Mouse (Mus musculus) G1E (cell line): Measurements from ENCODE around the gene Acsbg1. TPM values are rescaled to one million over a fixed set of nuclear protein-coding genes. Genes with fewer than 3 reads are reported as not detected.

Experiments used
- ATAC-seq: 2 replicates; pipeline ENCODE4 v1.8.0; 2016; ENCODE audit warnings: mild to moderate bottlenecking; ENCODE audit not compliant: insufficient number of reproducible peaks, poor library complexity, low FRiP score, severe bottlenecking; ENCODE audit errors: extremely low read depth
- DNase-seq: peaks from one replicate; pipeline ENCODE4 v3.0.0; 2012; ENCODE audit warnings: low spot score
- H3K27me3 ChIP-seq: 2 replicates; pipeline ENCODE4 v1.6.1; 2012; ENCODE audit warnings: mild to moderate bottlenecking, low read length, inconsistent platforms; ENCODE audit not compliant: insufficient read depth
- H3K36me3 ChIP-seq: replicated peaks from 2 replicates; pipeline ENCODE3; 2012; ENCODE audit warnings: mild to moderate bottlenecking, inconsistent platforms
- H3K4me1 ChIP-seq: 2 replicates; pipeline ENCODE4 v1.6.1; 2012; ENCODE audit warnings: low read depth, low read length, inconsistent platforms, mixed read lengths; ENCODE audit not compliant: insufficient read depth
- H3K4me3 ChIP-seq: 2 replicates; pipeline ENCODE4 v1.5.1; 2012; ENCODE audit warnings: low read depth, mild to moderate bottlenecking, inconsistent platforms, low read length, moderate library complexity, mixed read lengths
- H3K9me3 ChIP-seq: replicated peaks from 2 replicates; pipeline ENCODE4 v1.6.1; 2012; ENCODE audit warnings: inconsistent platforms
- CTCF ChIP-seq: IDR thresholded peaks from 2 replicates; pipeline ENCODE4 v1.5.1; 2012; ENCODE audit warnings: low read depth, low read length, inconsistent platforms, mixed read lengths
- GATA1 ChIP-seq: IDR thresholded peaks from 2 replicates; pipeline ENCODE4 v1.6.1; 2012; ENCODE audit warnings: borderline replicate concordance, low read length, inconsistent platforms, mixed read lengths
- GATA2 ChIP-seq: IDR thresholded peaks from 2 replicates; pipeline ENCODE4 v1.6.1; 2012; ENCODE audit warnings: low read depth, low read length, inconsistent platforms, borderline replicate concordance
- POLR2AphosphoS5 ChIP-seq: IDR thresholded peaks from 2 replicates; pipeline ENCODE4 v1.6.1; 2012; ENCODE audit warnings: low read depth, low read length, inconsistent platforms; ENCODE audit not compliant: insufficient replicate concordance
- TAL1 ChIP-seq: conservative IDR thresholded peaks from 2 replicates; pipeline ENCODE4 v1.6.1; 2012; ENCODE audit warnings: low read depth, low read length, inconsistent platforms, mixed read lengths
- polyA plus RNA-seq: library from polyadenylated mRNA; stranded (reverse); fragments of >175 nt; gene quantifications from 2 replicates; pipeline ENCODE4 v1.2.3, GENCODE M21; 2012
- total RNA-seq, 2 experiments: library from RNA; stranded (forward) in 1 of 2; stranded (reverse) in 1 of 2; fragments of 200-1000 nt in 1 of 2; fragments of >200 nt in 1 of 2; fragmentation: Nextera tagmentation in 1 of 2; gene quantifications; 2 replicates each; pipeline ENCODE4 v1.2.3; 2014 to 2017

The Acsbg1 gene
- total and polyA plus RNA-seq, 3 experiments, result 0.03 to 0.38 TPM; not detected in 1

GRCm38 (mm10) chr9:54673887-54674286, 12.2 kb upstream of the Acsbg1 start:
- no peak for TF ChIP-seq GATA2
- TF ChIP-seq TAL1, result no peak
- no peak for TF ChIP-seq POLR2AphosphoS5
- no peak for TF ChIP-seq CTCF
- H3K36me3 ChIP-seq, result no peaks in the 10 kb centered on the region
- no peak for ATAC-seq
- no peak for DNase-seq
- H3K9me3 ChIP-seq, result no peaks in the 10 kb centered on the region
- H3K4me1 ChIP-seq, result peaks cover 4% of the 10 kb centered on the region
- peaks cover 17% of the 10 kb centered on the region for H3K27me3 ChIP-seq
- H3K4me3 ChIP-seq, result no peak overlapping the region

- Histone ChIP-seq H3K27me3 (peaks cover 10% of the 10 kb centered on the region), H3K9me3 (no peaks in the 10 kb centered on the region), H3K4me3 (no peak overlapping the region), H3K36me3 (no peaks in the 10 kb centered on the region), H3K4me1 (peaks cover 4% of the 10 kb centered on the region)
- TF ChIP-seq TAL1 (no peak), POLR2AphosphoS5 (no peak), CTCF (no peak), GATA1 (no peak), GATA2 (no peak)
- DNase-seq (no peak), ATAC-seq (no peak)
Observed at GRCm38 (mm10) chr9:54671962-54672361, 10.3 kb upstream of the Acsbg1 start.

- Histone ChIP-seq H3K27me3 (peaks cover 2% of the 10 kb centered on the region; the same call in 1 of the 2 replicates), H3K4me3 (no peak overlapping the region), H3K9me3 (no peaks in the 10 kb centered on the region), H3K36me3 (no peaks in the 10 kb centered on the region), H3K4me1 (no peaks in the 10 kb centered on the region)
- DNase-seq (no peak), ATAC-seq (no peak)
- TF ChIP-seq GATA2 (no peak), CTCF (no peak), POLR2AphosphoS5 (no peak), GATA1 (no peak), TAL1 (no peak)
Observed at GRCm38 (mm10) chr9:54668455-54668854, 6.8 kb upstream of the Acsbg1 start.

- Histone ChIP-seq H3K9me3 (no peaks in the 10 kb centered on the region), H3K27me3 (no peaks in the 10 kb centered on the region; the same call in none of the 2 replicates), H3K4me3 (no peak overlapping the region), H3K36me3 (no peaks in the 10 kb centered on the region), H3K4me1 (no peaks in the 10 kb centered on the region)
- TF ChIP-seq TAL1 (no peak), CTCF (no peak), POLR2AphosphoS5 (no peak), GATA1 (no peak), GATA2 (no peak)
- no peak for DNase-seq
- ATAC-seq, result no peak
Observed at GRCm38 (mm10) chr9:54666116-54666515, 4.4 kb upstream of the Acsbg1 start.

GRCm38 (mm10) chr9:54664358-54664757, 2.7 kb upstream of the Acsbg1 start:
- no peak overlapping the region for H3K4me3 ChIP-seq
- no peak for DNase-seq

GRCm38 (mm10) chr9:54658773-54659172, 2.9 kb downstream of the Acsbg1 start:
- H3K27me3 ChIP-seq, result peaks cover 10% of the 10 kb centered on the region
- no peak for ATAC-seq
- no peak for TF ChIP-seq GATA2
- no peak for TF ChIP-seq CTCF
- TF ChIP-seq GATA1, result no peak
- TF ChIP-seq TAL1, result no peak
- TF ChIP-seq POLR2AphosphoS5, result no peak
- no peaks in the 10 kb centered on the region for H3K4me1 ChIP-seq
- no peak overlapping the region for H3K4me3 ChIP-seq
- DNase-seq, result no peak
- H3K9me3 ChIP-seq, result no peaks in the 10 kb centered on the region
- H3K36me3 ChIP-seq, result no peaks in the 10 kb centered on the region

More at GRCm38 (mm10) chr9:54664358-54664757, 2.7 kb upstream of the Acsbg1 start:
- no peak for TF ChIP-seq POLR2AphosphoS5
- TF ChIP-seq CTCF, result no peak
- TF ChIP-seq GATA1, result no peak
- TF ChIP-seq TAL1, result no peak
- TF ChIP-seq GATA2, result no peak
- ATAC-seq, result no peak
- Histone ChIP-seq H3K4me1 (no peaks in the 10 kb centered on the region), H3K9me3 (no peaks in the 10 kb centered on the region), H3K27me3 (peaks cover 7% of the 10 kb centered on the region), H3K36me3 (no peaks in the 10 kb centered on the region)
